Comparison of ENCODE assay signal across 21 mouse cellular contexts in the genomic region with DNA sequence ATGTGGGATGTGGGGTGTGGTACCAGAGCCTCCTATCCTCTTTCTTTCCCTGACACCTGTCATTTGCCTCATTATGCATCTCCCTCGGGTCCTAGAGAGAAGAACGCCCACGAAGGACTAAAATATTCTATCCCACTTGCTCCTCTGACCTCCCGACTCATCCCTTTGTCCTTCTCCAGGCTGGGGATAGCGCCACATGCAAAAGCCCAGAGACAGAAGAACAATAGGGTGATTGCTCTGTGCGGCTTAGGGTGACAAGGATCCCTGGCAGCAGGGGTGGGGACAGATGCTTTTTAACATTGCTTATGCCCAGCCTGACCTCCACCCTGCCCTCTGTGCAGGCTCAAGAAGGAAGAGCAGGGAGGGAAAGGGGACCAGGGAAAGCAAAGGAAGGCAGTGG.
DNase-seq lines count a peak whose midpoint lies in the region; ATAC-seq lines count a peak whose summit lies in the region.
"Had no signal": no experiment of that assay in that cellular context is flagged by ENCODE, and none has a peak within 500 bp of the region (broad histone marks: within the 10 kb centered on the region; RNA-seq: fewer than 3 reads in every experiment).

No protein-coding gene starts in this region.

- 0 out of 2 replicates have a peak overlapping the region, but pooled peaks have one; percentile 22 for H3K27ac ChIP-seq in forebrain, embryonic 10.5 days
- H3K27ac ChIP-seq in forebrain, embryonic 11.5 days (ENCODE audit: low read depth, low read length), result no peak overlapping the region
- peak overlapping the region; percentile 70 for H3K27ac ChIP-seq in midbrain, embryonic 10.5 days (replicated peaks)
- H3K27ac ChIP-seq in midbrain, embryonic 13.5 days, result no peak overlapping the region
- H3K27ac ChIP-seq: embryonic facial prominence, embryonic 12.5 days; forebrain, embryonic 13.5 days; gastrocnemius, adult 2 months; hindbrain, embryonic 14.5 days had no signal

- ATAC-seq in forebrain, embryonic 11.5 days (replicated peaks; ENCODE audit: low FRiP score), result no peak
- no peak for ATAC-seq in midbrain, embryonic 13.5 days
- ATAC-seq: forebrain, embryonic 13.5 days; forebrain, postnatal 0 days; inflammation-experienced regulatory T-cells, adult 6 months; Patski had no signal

- no peak overlapping the region for H3K9ac ChIP-seq in forebrain, embryonic 11.5 days (ENCODE audit: low read length)
- no peak overlapping the region for H3K9ac ChIP-seq in midbrain, embryonic 13.5 days (replicated peaks)
- H3K9ac ChIP-seq: embryonic facial prominence, embryonic 12.5 days; forebrain, embryonic 13.5 days; forebrain, postnatal 0 days; heart, embryonic 12.5 days; hindbrain, embryonic 14.5 days had no signal

- WGBS in forebrain, embryonic 10.5 days, result 13% methylated on average over 6 of the region's 6 CpGs
- WGBS in forebrain, embryonic 11.5 days, result 13% methylated on average over 6 of the region's 6 CpGs
- 16% methylated on average over 6 of the region's 6 CpGs for WGBS in midbrain, embryonic 10.5 days
- 16% methylated on average over 6 of the region's 6 CpGs for WGBS in midbrain, embryonic 13.5 days

- no peaks in the 10 kb centered on the region; the same call in 1 of the 2 replicates for H3K9me3 ChIP-seq in forebrain, embryonic 10.5 days
- no peaks in the 10 kb centered on the region; the same call in 1 of the 2 replicates for H3K9me3 ChIP-seq in forebrain, embryonic 11.5 days (ENCODE audit: control insufficient read depth, low read length)
- H3K9me3 ChIP-seq in midbrain, embryonic 10.5 days (replicated peaks), result peaks cover 8% of the 10 kb centered on the region; the same call in 1 of the 2 replicates
- no peaks in the 10 kb centered on the region for H3K9me3 ChIP-seq in midbrain, embryonic 13.5 days
- H3K9me3 ChIP-seq: embryonic facial prominence, embryonic 12.5 days; forebrain, embryonic 13.5 days had no signal

- DNase-seq in forebrain, embryonic 10.5 days (ENCODE audit: extremely low spot score, low spot score), result no peak
- no peak for DNase-seq in forebrain, embryonic 11.5 days (ENCODE audit: low spot score)
- peak; percentile 55 for DNase-seq in midbrain, embryonic 10.5 days (ENCODE audit: low spot score)
- DNase-seq in retina, postnatal 1 day, result peak; percentile 18
- DNase-seq in retina, embryonic 14.5 days (ENCODE audit: low spot score), result no peak
- no peak for DNase-seq in testis, postnatal 10 days (ENCODE audit: low spot score)
- DNase-seq: adrenal gland, adult 2 months; adrenal gland, postnatal 25 days; cerebellum, adult 18-20 months; cerebellum, adult 9-11 months; cerebellum, postnatal 36 days; forebrain, postnatal 0 days; gastrocnemius, adult 2 months; gastrocnemius, postnatal 25 days had no signal

- H3K4me1 ChIP-seq in forebrain, embryonic 10.5 days, result peaks cover 29% of the 10 kb centered on the region
- peaks cover 7% of the 10 kb centered on the region; the same call in 1 of the 2 replicates for H3K4me1 ChIP-seq in forebrain, embryonic 11.5 days (replicated peaks; ENCODE audit: control insufficient read depth, insufficient read depth, low read length)
- H3K4me1 ChIP-seq in midbrain, embryonic 10.5 days, result peaks cover 54% of the 10 kb centered on the region
- H3K4me1 ChIP-seq in midbrain, embryonic 13.5 days (replicated peaks), result peaks cover 35% of the 10 kb centered on the region
- H3K4me1 ChIP-seq: embryonic facial prominence, embryonic 12.5 days had no signal

- H3K27me3 ChIP-seq in forebrain, embryonic 10.5 days (ENCODE audit: poor library complexity, severe bottlenecking), result peaks cover 62% of the 10 kb centered on the region
- H3K27me3 ChIP-seq in forebrain, embryonic 11.5 days (ENCODE audit: control insufficient read depth, insufficient read depth, low read length), result no peaks in the 10 kb centered on the region
- peaks cover 49% of the 10 kb centered on the region for H3K27me3 ChIP-seq in midbrain, embryonic 10.5 days (ENCODE audit: low read depth, poor library complexity, severe bottlenecking)
- peaks cover 39% of the 10 kb centered on the region for H3K27me3 ChIP-seq in midbrain, embryonic 13.5 days
- H3K27me3 ChIP-seq: embryonic facial prominence, embryonic 12.5 days; forebrain, embryonic 13.5 days; Patski had no signal

- H3K4me2 ChIP-seq in forebrain, embryonic 11.5 days (ENCODE audit: low read depth, low read length, severe bottlenecking), result no peak overlapping the region
- no peak overlapping the region for H3K4me2 ChIP-seq in midbrain, embryonic 13.5 days (replicated peaks)
- H3K4me2 ChIP-seq: embryonic facial prominence, embryonic 12.5 days; forebrain, embryonic 13.5 days; heart, embryonic 12.5 days; hindbrain, embryonic 14.5 days had no signal

- H3K4me3 ChIP-seq in forebrain, embryonic 10.5 days, result no peak overlapping the region
- H3K4me3 ChIP-seq in forebrain, embryonic 11.5 days (ENCODE audit: low read depth, low read length), result no peak overlapping the region
- no peak overlapping the region; the same call in 1 of the 2 replicates for H3K4me3 ChIP-seq in midbrain, embryonic 10.5 days
- H3K4me3 ChIP-seq in midbrain, embryonic 13.5 days (replicated peaks), result no peak overlapping the region
- H3K4me3 ChIP-seq: embryonic facial prominence, embryonic 12.5 days; forebrain, embryonic 13.5 days; gastrocnemius, adult 2 months; heart, embryonic 12.5 days had no signal

- peaks cover 30% of the 10 kb centered on the region for H3K36me3 ChIP-seq in forebrain, embryonic 10.5 days (replicated peaks)
- H3K36me3 ChIP-seq in forebrain, embryonic 11.5 days (ENCODE audit: control insufficient read depth, insufficient read depth, low read length), result no peaks in the 10 kb centered on the region; the same call in 1 of the 2 replicates
- H3K36me3 ChIP-seq in midbrain, embryonic 10.5 days, result peaks cover 66% of the 10 kb centered on the region
- no peaks in the 10 kb centered on the region for H3K36me3 ChIP-seq in midbrain, embryonic 13.5 days
- H3K36me3 ChIP-seq: embryonic facial prominence, embryonic 12.5 days; heart, embryonic 12.5 days had no signal

Comparison
In these comparisons a context has a peak if more than half of its experiments do, and no peak if none do; other contexts are left out.
1. DNase-seq: peak in midbrain, embryonic 10.5 days (single experiment) and retina, postnatal 1 day (single experiment); none in forebrain, embryonic 10.5 days (single experiment), forebrain, embryonic 11.5 days (single experiment), retina, embryonic 14.5 days (single experiment) and testis, postnatal 10 days (single experiment).
2. H3K27ac ChIP-seq: peak in forebrain, embryonic 10.5 days (single experiment) and midbrain, embryonic 10.5 days (single experiment); none in forebrain, embryonic 11.5 days (single experiment) and midbrain, embryonic 13.5 days (single experiment).